Mouse (Mus musculus): Measurements from ENCODE around the gene Calm4.

Calm4 gene

DNA sequence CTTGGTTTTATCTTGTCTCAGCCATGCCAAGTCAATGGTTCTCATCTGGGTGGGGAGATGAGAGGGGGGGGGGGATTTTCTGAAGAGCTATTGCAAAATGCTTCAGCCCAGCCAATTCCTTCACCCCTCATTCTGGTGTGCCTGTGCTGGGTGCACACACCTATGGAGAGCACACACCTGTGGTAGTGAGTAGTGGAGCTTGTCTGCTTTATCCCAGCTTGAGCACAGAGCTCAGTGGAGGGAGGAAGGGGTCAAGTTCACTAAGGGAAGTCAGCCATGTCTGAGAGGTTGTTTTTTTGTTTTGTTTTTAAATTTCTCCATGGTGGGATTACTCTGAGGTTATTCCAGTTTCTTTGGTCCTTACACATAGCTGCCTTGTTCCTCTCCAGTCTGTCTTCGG lies 18.7 kb downstream of the Calm4 start:
- no peak for DNase-seq (ENCODE audit: extremely low spot score, low spot score)

DNA sequence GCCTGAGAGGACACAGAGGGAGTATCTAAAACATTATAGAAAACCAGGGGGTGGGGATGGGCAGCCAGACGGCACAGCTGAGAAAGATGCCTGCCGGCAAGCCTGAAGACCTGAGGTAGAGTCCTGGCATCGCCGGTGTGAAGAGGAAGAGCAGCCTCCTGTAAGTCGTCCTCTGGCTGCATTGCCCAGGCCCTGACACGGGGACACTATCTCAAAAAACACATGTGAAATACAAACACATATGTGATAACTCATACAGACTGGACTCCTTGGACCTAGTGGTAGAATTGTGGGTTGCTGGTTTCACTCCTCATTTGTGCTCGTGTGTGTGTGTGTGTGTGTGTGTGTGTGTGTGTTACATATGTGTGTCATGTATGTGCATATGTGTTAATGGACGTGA lies 23.7 kb downstream of the Calm4 start:
- no peak for DNase-seq (ENCODE audit: extremely low spot score, low spot score)

DNA sequence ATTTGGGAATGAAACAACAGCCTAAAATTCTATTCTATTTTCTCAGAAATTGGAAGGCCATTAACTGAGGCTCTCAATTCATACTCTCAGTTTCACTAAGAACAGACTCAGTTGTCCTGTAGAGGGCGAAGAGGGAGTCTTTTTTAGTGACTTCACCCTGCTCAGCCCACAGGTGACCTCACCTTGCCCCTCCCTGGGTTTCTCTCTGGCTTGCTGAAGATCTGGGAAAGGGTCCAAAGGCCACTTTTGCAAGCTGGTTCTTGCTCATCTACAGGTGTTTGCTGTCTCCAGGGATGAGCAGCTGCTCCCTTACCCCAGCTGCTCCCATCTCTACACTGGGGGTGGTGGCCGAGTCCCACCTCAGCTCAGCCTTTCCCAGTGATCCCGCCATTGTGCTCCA lies 24.8 kb downstream of the Calm4 start:
- no peak for DNase-seq (ENCODE audit: extremely low spot score, low spot score)

DNA sequence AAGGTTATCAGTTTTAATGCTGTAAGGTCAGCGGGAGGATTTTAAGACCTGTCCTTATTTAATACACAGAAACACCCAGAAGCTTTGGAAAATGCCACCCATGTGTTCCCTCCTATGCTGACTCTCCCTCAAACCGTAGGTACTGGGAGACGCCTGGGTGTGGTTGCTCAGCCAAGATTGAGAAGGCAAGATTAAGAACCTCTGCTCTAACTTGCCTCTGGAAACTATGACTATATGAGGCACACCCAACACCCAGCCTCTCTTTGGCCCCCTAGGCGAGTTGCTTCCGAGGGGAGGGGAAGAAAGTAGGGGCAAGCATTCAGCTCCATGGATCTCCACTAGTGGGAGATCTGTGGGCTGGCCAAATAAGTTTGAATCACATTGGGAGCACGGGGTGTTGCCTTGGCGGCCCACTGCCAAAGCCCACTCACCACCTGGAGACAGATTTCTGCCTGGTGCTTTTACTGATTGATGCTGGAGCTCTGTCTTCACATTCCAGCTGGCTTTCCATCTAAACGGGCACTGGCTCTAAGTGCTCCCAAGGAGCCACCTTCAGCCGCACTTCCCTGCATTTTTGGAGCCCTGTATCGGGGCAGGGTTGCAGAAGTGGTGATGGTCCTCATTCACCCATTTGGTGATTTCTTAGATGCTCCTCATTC lies 25.5 kb downstream of the Calm4 start:
- no peak for DNase-seq (ENCODE audit: extremely low spot score, low spot score)

DNA sequence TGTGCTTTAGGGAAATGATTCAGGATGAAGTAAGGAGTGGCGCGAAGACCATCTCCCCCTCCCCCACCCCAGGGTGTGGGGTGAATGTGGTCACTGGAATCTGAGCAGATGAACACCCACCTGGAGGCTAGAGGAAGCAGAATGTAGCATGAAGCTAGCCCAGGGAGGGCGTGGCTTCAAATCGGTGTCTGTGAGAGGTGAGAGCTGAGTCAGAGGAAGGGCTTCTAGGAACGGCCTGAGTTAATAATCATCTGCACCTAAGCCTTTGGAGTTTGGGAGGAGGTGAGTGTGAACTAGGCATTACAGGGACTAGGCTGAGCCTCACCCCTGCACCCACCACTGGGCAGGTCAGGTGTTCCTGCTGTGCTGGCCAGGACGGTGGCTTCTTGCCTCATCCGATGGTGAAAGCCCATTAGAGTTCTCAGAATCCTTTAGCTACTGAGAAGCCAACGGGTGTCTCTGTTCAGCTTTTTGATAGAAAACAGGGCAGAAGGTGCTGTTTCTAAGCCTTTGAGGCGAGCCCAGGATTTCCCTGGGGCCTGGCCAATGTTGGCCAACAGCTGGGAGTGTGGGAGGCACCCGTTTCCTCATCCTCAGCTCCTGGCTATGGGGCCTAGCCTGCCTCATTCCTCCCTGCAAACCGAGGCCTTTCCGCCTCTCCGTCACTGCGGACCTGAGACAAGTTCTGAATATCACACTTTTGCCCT lies 28.2 kb downstream of the Calm4 start:
- no peak for DNase-seq (ENCODE audit: extremely low spot score, low spot score)

DNA sequence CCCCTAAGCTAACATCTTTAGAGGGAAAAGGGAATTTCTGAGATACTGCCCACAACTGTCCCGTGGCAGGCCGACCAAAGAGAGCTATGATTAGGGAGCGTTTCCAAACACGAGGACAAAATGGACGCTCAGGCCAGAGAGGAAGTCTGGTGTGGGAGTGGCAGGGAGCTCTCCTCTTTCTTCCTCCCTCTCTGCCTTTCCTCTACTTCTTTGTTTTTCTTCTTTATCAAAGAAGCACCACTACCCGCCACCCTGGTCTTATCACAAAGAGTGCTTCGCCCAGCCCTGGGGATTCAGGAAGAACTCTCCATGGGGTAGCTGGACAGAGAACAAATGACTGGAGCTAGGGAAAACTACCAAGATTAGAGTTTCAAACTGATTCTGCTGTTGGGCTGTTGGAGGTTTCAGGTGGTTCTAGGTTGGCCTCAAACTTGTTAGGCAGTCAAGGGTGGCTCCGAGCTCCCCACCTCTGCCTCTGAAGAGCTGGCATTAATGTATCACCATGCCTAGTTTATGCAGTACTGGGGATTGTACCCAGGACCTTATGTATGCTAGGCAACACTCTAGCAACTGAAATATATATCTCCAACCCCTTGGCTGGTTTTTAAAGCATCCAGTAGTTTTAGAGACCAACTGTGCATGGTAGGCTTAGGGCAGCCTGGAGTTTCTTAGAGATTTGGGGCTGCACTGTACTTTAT lies 28.9 kb downstream of the Calm4 start:
- no peak for DNase-seq (ENCODE audit: extremely low spot score, low spot score)

DNA sequence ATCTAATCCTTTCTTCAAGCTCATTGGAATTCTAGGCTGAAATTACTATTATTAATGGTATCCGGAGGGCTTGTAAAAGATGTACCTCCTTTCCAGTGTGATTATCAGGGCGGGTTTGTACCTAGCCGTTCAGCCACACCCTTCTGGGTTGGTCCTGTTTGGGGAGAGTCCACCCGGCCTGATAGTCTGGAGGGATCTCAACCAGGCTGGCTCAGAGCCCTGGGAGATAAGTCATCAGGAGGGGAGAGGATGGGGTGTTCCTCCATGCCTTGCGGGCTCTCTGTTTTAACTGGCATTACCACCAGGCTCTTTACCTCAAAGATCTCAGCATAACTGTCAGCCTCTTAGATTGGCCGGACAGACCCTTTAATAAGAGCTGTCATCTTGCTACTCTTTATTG lies 29.6 kb downstream of the Calm4 start:
- no peak for DNase-seq (ENCODE audit: extremely low spot score, low spot score)

DNA sequence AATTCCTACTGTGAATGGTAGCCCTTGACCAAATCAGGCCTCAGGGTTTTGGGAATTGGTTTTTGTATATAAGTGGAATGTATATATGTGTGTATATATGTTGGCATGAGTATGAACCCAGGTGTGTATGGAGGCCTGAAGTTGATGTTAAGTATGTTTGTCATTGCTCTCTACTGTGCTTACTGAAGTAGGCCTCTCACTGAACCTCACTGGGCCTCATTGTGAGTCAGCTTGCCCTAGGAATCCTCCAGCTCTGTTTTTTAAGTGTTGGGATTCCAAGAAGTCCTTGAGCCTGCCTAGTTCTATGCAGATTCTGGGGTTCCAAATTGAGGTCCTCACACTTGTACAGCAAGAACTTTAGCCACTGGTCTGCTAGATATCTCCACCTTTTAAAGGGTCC lies 32.3 kb downstream of the Calm4 start:
- DNase-seq (ENCODE audit: extremely low spot score, low spot score) = no peak

DNA sequence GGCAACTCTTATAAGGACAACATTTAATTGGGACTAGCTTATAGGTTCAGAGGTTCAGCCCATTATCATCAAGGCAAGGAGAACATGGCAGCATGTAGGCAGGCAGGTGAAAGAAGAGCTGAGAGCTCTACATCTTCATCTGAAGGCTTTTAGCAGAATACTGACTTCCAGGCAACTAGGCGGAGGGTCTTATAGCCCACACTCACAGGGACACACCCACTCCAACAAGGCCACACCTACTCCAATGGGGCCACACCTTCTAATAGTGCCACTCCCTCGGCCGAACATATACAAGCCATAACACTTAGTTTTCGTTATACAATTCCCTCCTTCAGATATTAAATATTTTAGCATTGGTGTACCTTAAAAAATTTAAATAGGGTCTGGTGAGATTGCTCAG lies 35.3 kb downstream of the Calm4 start:
- DNase-seq (ENCODE audit: extremely low spot score, low spot score) = no peak

DNA sequence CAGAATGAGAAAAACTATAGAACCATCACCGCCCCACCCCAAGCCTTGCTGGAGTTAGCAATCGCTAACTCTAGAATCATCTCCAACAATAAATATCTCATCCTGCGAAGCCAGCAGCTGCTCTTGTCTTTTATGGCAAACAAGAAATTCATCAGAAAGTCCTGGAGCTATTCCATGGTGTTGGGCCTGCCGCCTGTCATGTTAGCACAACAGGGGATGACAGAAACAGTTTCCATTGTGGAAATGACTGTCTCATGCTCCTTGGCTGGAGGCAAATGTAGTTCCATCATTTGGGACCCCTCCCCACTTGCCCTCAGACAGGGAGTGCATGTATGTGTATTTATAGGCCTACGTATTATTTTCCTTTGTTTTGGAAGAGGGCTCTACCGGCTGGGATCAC lies 38.9 kb downstream of the Calm4 start:
- no peak for DNase-seq (ENCODE audit: extremely low spot score, low spot score)

DNA sequence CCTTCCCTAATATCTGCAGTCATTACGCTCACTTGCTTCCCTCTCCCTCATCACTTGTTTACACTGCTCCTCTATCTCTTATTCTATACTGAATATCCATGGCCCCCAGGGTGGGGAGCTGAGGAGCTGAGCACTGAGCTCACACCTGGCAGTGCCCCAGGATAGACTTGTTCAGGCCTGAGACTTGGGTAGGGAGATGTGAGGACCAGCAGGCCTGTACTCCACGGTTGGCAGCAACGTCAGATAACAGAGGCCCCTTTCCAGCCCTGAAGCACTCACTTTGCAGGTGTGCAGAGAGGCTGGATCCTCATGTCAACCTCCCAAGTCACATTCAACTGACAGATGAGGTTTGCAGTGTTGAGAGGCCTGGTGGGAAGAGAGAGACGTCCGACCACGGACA lies 39.6 kb downstream of the Calm4 start:
- no peak for DNase-seq (ENCODE audit: extremely low spot score, low spot score)

DNA sequence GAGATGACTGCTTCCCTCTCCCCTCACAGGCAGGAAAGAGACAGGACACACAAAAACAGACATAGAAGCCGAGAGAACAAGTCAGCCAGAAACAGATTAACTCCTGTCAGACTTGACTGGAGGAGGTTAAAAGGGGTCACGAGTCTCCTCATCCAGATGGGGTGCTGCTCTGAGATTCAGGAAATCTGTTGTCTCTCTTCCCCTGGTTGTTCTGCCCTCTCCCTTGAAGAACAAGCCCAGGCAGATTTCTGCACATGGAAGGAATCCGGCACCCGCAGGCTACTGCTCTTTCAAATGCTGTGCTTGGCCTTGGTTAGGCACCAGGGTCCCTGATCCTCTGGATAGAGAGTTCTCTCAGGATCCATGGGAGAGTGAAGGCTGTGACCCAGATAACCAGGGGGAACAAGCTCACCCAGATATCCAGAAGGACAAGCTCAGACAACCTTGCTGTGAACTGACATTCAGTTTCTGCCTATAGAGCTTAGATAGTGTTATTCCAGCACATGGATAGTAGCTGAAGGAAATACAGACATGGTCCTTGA lies 40.2 kb downstream of the Calm4 start:
- no peak for DNase-seq (ENCODE audit: extremely low spot score, low spot score)

DNA sequence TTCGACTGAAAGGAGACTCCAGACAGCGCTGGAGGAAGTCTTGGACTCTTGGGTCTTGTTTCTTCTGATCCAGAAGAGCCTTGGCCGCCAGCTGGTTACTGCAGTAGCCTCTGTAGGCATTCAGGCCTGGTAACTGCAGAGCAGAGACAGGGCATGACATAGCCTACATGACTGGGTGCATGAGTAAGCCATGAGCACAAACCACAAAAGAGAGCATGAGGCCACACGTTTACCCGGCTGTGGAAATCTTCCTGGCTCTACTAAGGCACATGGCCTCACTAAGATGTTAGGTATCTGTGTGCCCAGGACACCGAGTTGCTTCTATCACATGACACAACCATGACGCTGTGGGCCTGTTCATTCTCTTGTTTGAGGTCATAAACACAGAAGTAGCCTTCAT lies 49.1 kb downstream of the Calm4 start:
- no peak for DNase-seq (ENCODE audit: extremely low spot score, low spot score)

Measured in neural tube, embryonic 10.5 days (tissue).